Mouse (Mus musculus) neural tube, embryonic 13.5 days (tissue): ENCODE measurements around the gene Phactr2. TPM values are rescaled to one million over a fixed set of nuclear protein-coding genes. Genes with fewer than 3 reads are reported as not detected.

Experiments
- polyA plus RNA-seq: library from polyadenylated mRNA; unstranded; fragments of >200 nt; fragmentation: Nextera tagmentation; extraction: Ambion mirVana; gene quantifications from 2 replicates; pipeline ENCODE4 v1.2.1, GENCODE M21; 2015

The Phactr2 gene
- polyA plus RNA-seq, 1 experiment from 2014 or later = 11.3 TPM

Other genes with a start within 250 kb of the Phactr2 start
- 36.9 and 37.7 TPM in 2 replicates for gene Fuca2, start 25.1 kb upstream of the Phactr2 start, polyA plus RNA-seq
- gene Adat2, start 78.5 kb upstream of the Phactr2 start, polyA plus RNA-seq = 2.1 and 2.9 TPM in 2 replicates
- gene Pex3, start 78.7 kb upstream of the Phactr2 start, polyA plus RNA-seq = 26.4 and 26.5 TPM in 2 replicates